Mouse (Mus musculus) embryonic stem cell, embryonic (primary cell): ENCODE results near the gene Adgrf1.

Experiments
- CTCF ChIA-PET, 4 experiments: fragments of 300-600 bp in 2 of 4; fragments of 350-600 bp in 2 of 4; sonication (Branson Sonifier 250); formaldehyde crosslinking; loops; one replicate each; lab custom pipeline; 2022; ENCODE audit warnings: inconsistent platforms in 2 of 4; lab: Charles Lee
- POLR2A ChIA-PET, 4 experiments: fragments of 300-600 bp in 2 of 4; fragments of 350-600 bp in 2 of 4; sonication (Branson Sonifier 250); formaldehyde crosslinking; loops; one replicate each; lab custom pipeline; 2022; ENCODE audit warnings: antibody characterized with exemption in 4 of 4, inconsistent platforms in 1 of 4; lab: Charles Lee

Adgrf1 gene

GRCm38 (mm10) chr17:43270161-43270560 lies at the start of gene Adgrf1:
Gene Adgrf1 (plus strand): TSS chr17:43270329.
- POLR2A ChIA-PET = no interaction called here

GRCm38 (mm10) chr17:43226101-43226500 lies 44.0 kb upstream of the Adgrf1 start:
- POLR2A ChIA-PET = interaction anchor here in 3 of 4 experiments (0.5 to 0.9 kb wide), 6 partner anchors 41 to 278 kb away, joined by 3 to 4 read pairs (median 3); no protein-coding TSS in a partner anchor
- CTCF ChIA-PET = interaction anchor here in 2 of 4 experiments (1.2 to 1.6 kb wide), 3 partner anchors 210 to 240 kb away, joined by 3 to 7 read pairs (median 3); partner anchors contain the start of gene Tnfrsf21 (in 2 of the 2)

More at GRCm38 (mm10) chr17:43270161-43270560, at the start of gene Adgrf1:
- CTCF ChIA-PET = interaction anchor here in 2 of 4 experiments (0.6 to 0.9 kb wide), 2 partner anchors 285 to 394 kb away, joined by 3 read pairs; partner anchors contain the start of gene Cd2ap (in 1 of the 2)

- POLR2A ChIA-PET = interaction anchor here (0.5 to 2.2 kb wide), 5 partner anchors 214 to 216 kb away, joined by 3 to 12 read pairs (median 5); partner anchors contain the start of gene Tnfrsf21 (in 3 of the 4)
Measured at GRCm38 (mm10) chr17:43229621-43230513, 40.3 kb upstream of the Adgrf1 start.

GRCm38 (mm10) chr17:43230821-43231220 lies 39.3 kb upstream of the Adgrf1 start:
- ChIA-PET POLR2A (interaction anchor here in 2 of 4 experiments (2.2 kb wide), 2 partner anchors 214 to 215 kb away, joined by 6 to 12 read pairs; partner anchors contain the start of gene Tnfrsf21 (in 2 of the 2)), CTCF (interaction anchor here in 3 of 4 experiments (1.4 to 2.6 kb wide), 8 partner anchors 35 to 244 kb away, joined by 3 to 26 read pairs (median 6); partner anchors contain the start of gene Tnfrsf21 (in 3 of the 3))

More at GRCm38 (mm10) chr17:43229621-43230513, 40.3 kb upstream of the Adgrf1 start:
- CTCF ChIA-PET = interaction anchor here (0.6 to 2.6 kb wide), 21 partner anchors 17 to 243 kb away, joined by 3 to 26 read pairs (median 4); partner anchors contain the start of gene Tnfrsf21 (in 3 of the 4)

- CTCF ChIA-PET = interaction anchor here in 2 of 4 experiments (1.7 to 2.0 kb wide), 2 partner anchors 216 to 217 kb away, joined by 4 to 5 read pairs; partner anchors contain the start of gene Tnfrsf21 (in 2 of the 2)
- POLR2A ChIA-PET = interaction anchor here in 3 of 4 experiments (0.6 to 2.2 kb wide), 3 partner anchors 216 to 1181 kb away, joined by 4 to 6 read pairs (median 5); partner anchors contain the start of gene Tnfrsf21 (in 1 of the 3)
Measured at GRCm38 (mm10) chr17:43232769-43233168, 37.4 kb upstream of the Adgrf1 start.

GRCm38 (mm10) chr17:43236656-43237250 lies 33.4 kb upstream of the Adgrf1 start:
- CTCF ChIA-PET = interaction anchor here in 2 of 4 experiments (0.5 to 0.6 kb wide), 2 partner anchors 221 to 254 kb away, joined by 5 to 11 read pairs; no protein-coding TSS in a partner anchor
- POLR2A ChIA-PET = interaction anchor here in 1 of 4 experiments (1.2 kb wide), 1 partner anchor 201 kb away, joined by 3 read pairs; no protein-coding TSS in a partner anchor

- ChIA-PET POLR2A (interaction anchor here in 2 of 4 experiments (0.6 to 0.9 kb wide), 4 partner anchors 9 to 939 kb away, joined by 3 to 4 read pairs (median 4); no protein-coding TSS in a partner anchor), CTCF (interaction anchor here in 2 of 4 experiments (0.6 to 1.5 kb wide), 7 partner anchors 10 to 569 kb away, joined by 3 to 8 read pairs (median 3); partner anchors contain the start of gene Tnfrsf21 (in 1 of the 2))
Measured at GRCm38 (mm10) chr17:43239035-43239434, 31.1 kb upstream of the Adgrf1 start.

GRCm38 (mm10) chr17:43241134-43241533 lies 29.0 kb upstream of the Adgrf1 start:
- POLR2A ChIA-PET = interaction anchor here in 2 of 4 experiments (0.6 to 2.1 kb wide), 2 partner anchors 8 to 15 kb away, joined by 3 to 7 read pairs; no protein-coding TSS in a partner anchor
- CTCF ChIA-PET = interaction anchor here in 2 of 4 experiments (0.5 to 1.0 kb wide), 3 partner anchors 26 to 458 kb away, joined by 3 to 7 read pairs (median 3); no protein-coding TSS in a partner anchor

- POLR2A ChIA-PET = no interaction called here
- CTCF ChIA-PET = no interaction called here
Measured at GRCm38 (mm10) chr17:43242609-43243008, 27.5 kb upstream of the Adgrf1 start.

- CTCF ChIA-PET = interaction anchor here in 1 of 4 experiments (0.7 kb wide), 1 partner anchor 20 kb away, joined by 4 read pairs; no protein-coding TSS in a partner anchor
- POLR2A ChIA-PET = no interaction called here
Measured at GRCm38 (mm10) chr17:43245364-43245763, 24.8 kb upstream of the Adgrf1 start.

- ChIA-PET CTCF (interaction anchor here in 1 of 4 experiments (0.7 kb wide), 1 partner anchor 17 kb away, joined by 3 read pairs; no protein-coding TSS in a partner anchor), POLR2A (interaction anchor here in 1 of 4 experiments (0.9 to 1.3 kb wide), 2 partner anchors 8 to 212 kb away, joined by 3 read pairs; no protein-coding TSS in a partner anchor)
Measured at GRCm38 (mm10) chr17:43247245-43247644, 22.9 kb upstream of the Adgrf1 start.

GRCm38 (mm10) chr17:43249645-43250044 lies 20.5 kb upstream of the Adgrf1 start:
- ChIA-PET CTCF (interaction anchor here in 3 of 4 experiments (0.7 to 1.1 kb wide), 3 partner anchors 35 to 264 kb away, joined by 3 read pairs; no protein-coding TSS in a partner anchor), POLR2A (interaction anchor here in 2 of 4 experiments (0.6 to 1.9 kb wide), 8 partner anchors 9 to 238 kb away, joined by 3 to 7 read pairs (median 4); partner anchors contain the start of gene Tnfrsf21 (in 2 of the 2))

- ChIA-PET CTCF (no interaction called here), POLR2A (interaction anchor here in 1 of 4 experiments (0.6 kb wide), 1 partner anchor 113 kb away, joined by 3 read pairs; no protein-coding TSS in a partner anchor)
Measured at GRCm38 (mm10) chr17:43251249-43252125, 18.6 kb upstream of the Adgrf1 start.

- CTCF ChIA-PET = no interaction called here
Measured at GRCm38 (mm10) chr17:43252846-43253245, 17.3 kb upstream of the Adgrf1 start.

GRCm38 (mm10) chr17:43254261-43254660 lies 15.9 kb upstream of the Adgrf1 start:
- CTCF ChIA-PET = interaction anchor here in 3 of 4 experiments (0.6 to 0.7 kb wide), 4 partner anchors 266 to 1256 kb away, joined by 3 to 10 read pairs (median 4); no protein-coding TSS in a partner anchor

More at GRCm38 (mm10) chr17:43252846-43253245, 17.3 kb upstream of the Adgrf1 start:
- POLR2A ChIA-PET = no interaction called here

More at GRCm38 (mm10) chr17:43254261-43254660, 15.9 kb upstream of the Adgrf1 start:
- POLR2A ChIA-PET = interaction anchor here in 2 of 4 experiments (0.6 to 1.6 kb wide), 3 partner anchors 14 to 415 kb away, joined by 3 to 5 read pairs (median 4); no protein-coding TSS in a partner anchor
